ENCODE assay signal across 7 mouse cellular contexts in the genomic region with DNA sequence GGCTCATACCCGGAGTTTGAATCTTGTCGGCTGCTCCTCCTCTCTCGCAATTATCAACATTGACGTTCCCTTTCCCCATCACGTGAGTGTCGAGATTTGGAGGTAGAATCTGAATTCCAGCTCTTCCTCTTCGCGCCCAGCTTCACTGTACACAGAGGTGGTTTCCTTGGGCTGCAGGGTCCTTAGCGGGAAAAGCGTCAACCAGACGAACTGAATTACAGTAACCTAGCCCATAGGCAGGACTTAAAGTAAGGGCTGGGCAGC. TPM values are rescaled to one million over a fixed set of nuclear protein-coding genes. Genes with fewer than 3 reads are reported as not detected.
DNase-seq lines count a peak whose midpoint lies in the region; ATAC-seq and TF ChIP-seq lines count a peak whose summit lies in the region.

No protein-coding gene starts in this region.

- peak; percentile 6; the same call in 1 of the 2 replicates for ATAC-seq in lung, embryonic 15.5 days (ENCODE audit: borderline replicate concordance, extremely low read depth, low FRiP score, low TSS enrichment)
- no peak for ATAC-seq in hindbrain, postnatal 0 days

- no peak for TF ChIP-seq CTCF in cortical plate, adult 2 months (IDR thresholded peaks at IDR 0.05; ENCODE audit: extremely low read depth, insufficient read depth, low read length)
- TF ChIP-seq CTCF in hindbrain, postnatal 0 days (IDR thresholded peaks at IDR 0.05; ENCODE audit: low read depth) = no peak

- H3K9ac ChIP-seq in lung, embryonic 15.5 days = peak overlapping the region; percentile 66
- peak overlapping the region; percentile 73 for H3K9ac ChIP-seq in hindbrain, postnatal 0 days (replicated peaks; ENCODE audit: low read length)

- WGBS in lung, embryonic 15.5 days = 0% methylated on average over 11 of the region's 11 CpGs
- WGBS in hindbrain, postnatal 0 days = under 1% methylated on average over 11 of the region's 11 CpGs

- no peak for TF ChIP-seq POLR2A in cortical plate, adult 2 months (IDR thresholded peaks at IDR 0.05; ENCODE audit: extremely low read depth, insufficient read depth, low read length)
- TF ChIP-seq POLR2A in myocyte (IDR thresholded peaks at IDR 0.05; ENCODE audit: insufficient read length, low read depth) = no peak

- peaks cover 26% of the 10 kb centered on the region for H3K79me2 ChIP-seq in myocyte (ENCODE audit: control insufficient read depth, insufficient read depth)

- peak overlapping the region; percentile 85 for H3K4me2 ChIP-seq in lung, embryonic 15.5 days
- H3K4me2 ChIP-seq in hindbrain, postnatal 0 days (ENCODE audit: low read depth, low read length) = peak overlapping the region; percentile 90
- peak overlapping the region; percentile 79 for H3K4me2 ChIP-seq in myocyte (ENCODE audit: low read depth)

- peaks cover 38% of the 10 kb centered on the region for H3K36me3 ChIP-seq in lung, embryonic 15.5 days
- peaks cover 14% of the 10 kb centered on the region for H3K36me3 ChIP-seq in hindbrain, postnatal 0 days (ENCODE audit: insufficient read depth, low read length)
- H3K36me3 ChIP-seq in myocyte (ENCODE audit: control insufficient read depth, insufficient read depth) = peaks cover 13% of the 10 kb centered on the region

- peak overlapping the region; percentile 68 for H3K4me3 ChIP-seq in lung, embryonic 15.5 days
- H3K4me3 ChIP-seq in cortical plate, adult 2 months (ENCODE audit: insufficient read depth, low read length) = peak overlapping the region; percentile 88
- peak overlapping the region; percentile 82 for H3K4me3 ChIP-seq in hindbrain, postnatal 0 days (ENCODE audit: low read length)
- peak overlapping the region; percentile 66 for H3K4me3 ChIP-seq in myocyte

- no peak for DNase-seq in lung, postnatal 25 days (ENCODE audit: low spot score)
- no peak for DNase-seq in hindbrain, postnatal 0 days (ENCODE audit: low spot score)
- no peak for DNase-seq in layer of hippocampus, adult 9-10 months (ENCODE audit: low spot score)
- no peak for DNase-seq in yolk sac, embryonic 10.5 days (ENCODE audit: low spot score)

- peak overlapping the region; percentile 85 for H3K27ac ChIP-seq in lung, embryonic 15.5 days
- 0 out of 2 replicates have a peak overlapping the region, but pooled peaks have one; percentile 22 for H3K27ac ChIP-seq in cortical plate, adult 2 months (ENCODE audit: insufficient read depth, low read length)
- H3K27ac ChIP-seq in hindbrain, postnatal 0 days = peak overlapping the region; percentile 77

- H3ac ChIP-seq in myocyte (ENCODE audit: control insufficient read depth, insufficient read length) = peak overlapping the region; percentile 36

- H3K27me3 ChIP-seq in lung, embryonic 15.5 days = no peaks in the 10 kb centered on the region
- H3K27me3 ChIP-seq in hindbrain, postnatal 0 days (ENCODE audit: insufficient read depth, low read length) = no peaks in the 10 kb centered on the region
- no peaks in the 10 kb centered on the region for H3K27me3 ChIP-seq in myocyte (ENCODE audit: control insufficient read depth, insufficient read depth, insufficient read length)

- H3K4me1 ChIP-seq in lung, embryonic 15.5 days = peaks cover 15% of the 10 kb centered on the region
- peaks cover 2% of the 10 kb centered on the region for H3K4me1 ChIP-seq in cortical plate, adult 2 months (ENCODE audit: control insufficient read depth, insufficient read depth, low read length)
- H3K4me1 ChIP-seq in hindbrain, postnatal 0 days (ENCODE audit: insufficient read depth, low read length) = peaks cover 10% of the 10 kb centered on the region; the same call in 1 of the 2 replicates

- H3K9me3 ChIP-seq in lung, embryonic 15.5 days = no peaks in the 10 kb centered on the region
- no peaks in the 10 kb centered on the region for H3K9me3 ChIP-seq in hindbrain, postnatal 0 days (ENCODE audit: low read length)

TF ChIP-seq in myocyte, 11 proteins besides CTCF, POLR2A, EP300 and RAD21:
- TF ChIP-seq MYOD1 (IDR thresholded peaks at IDR 0.05; ENCODE audit: control insufficient read depth in 1 of 3, insufficient read length in 2 of 3, low read depth in 2 of 3) (no peak), REST (IDR thresholded peaks at IDR 0.05; ENCODE audit: insufficient read depth, insufficient read length) (no peak), E2F4 (IDR thresholded peaks at IDR 0.05; ENCODE audit: insufficient read depth) (no peak), MYOG (IDR thresholded peaks at IDR 0.05; ENCODE audit: control insufficient read depth in 1 of 3, insufficient read depth in 1 of 3, insufficient read length in 2 of 3, low read depth in 2 of 3) (no peak)
TF ChIP-seq in myocyte: peak in this region for 0.

RNA-seq across cellular contexts. Expression of a gene that starts 0.4 kb away (rescaled TPM):
- polyA plus RNA-seq in lung, embryonic 15.5 days (2015; fragmentation: Nextera tagmentation; extraction: Ambion mirVana) = 34.7 and 36.0 TPM in 2 replicates
- polyA plus RNA-seq in cortical plate, adult 2 months (2012; rRNA removed) = 15.2 and 16.3 TPM in 2 replicates
- 11.3 and 13.9 TPM in 2 replicates for total RNA-seq in hindbrain, postnatal 0 days (2014; rRNA removed)
- 19.2 and 20.7 TPM in 2 replicates for polyA plus RNA-seq in hindbrain, postnatal 0 days (2015; fragmentation: Nextera tagmentation; extraction: Ambion mirVana)
- 9.0 TPM for polyA plus RNA-seq in myocyte (2012; fragmentation: generic; extraction: Trizol)

RNA-seq across cellular contexts. Expression of a gene that starts 0.5 kb away (rescaled TPM):
- polyA plus RNA-seq in lung, embryonic 15.5 days (2015; fragmentation: Nextera tagmentation; extraction: Ambion mirVana) = 20.3 and 23.3 TPM in 2 replicates
- polyA plus RNA-seq in cortical plate, adult 2 months (2012; rRNA removed) = 9.7 and 10.9 TPM in 2 replicates
- 10.1 and 18.0 TPM in 2 replicates for total RNA-seq in hindbrain, postnatal 0 days (2014; rRNA removed)
- polyA plus RNA-seq in hindbrain, postnatal 0 days (2015; fragmentation: Nextera tagmentation; extraction: Ambion mirVana) = 8.2 and 10.3 TPM in 2 replicates
- 13.8 TPM for polyA plus RNA-seq in myocyte (2012; fragmentation: generic; extraction: Trizol)

RNA-seq across cellular contexts. Expression of a gene that starts 14.8 kb away (rescaled TPM):
- 1.6 and 2.1 TPM in 2 replicates for polyA plus RNA-seq in lung, embryonic 15.5 days (2015; fragmentation: Nextera tagmentation; extraction: Ambion mirVana)
- polyA plus RNA-seq in cortical plate, adult 2 months (2012; rRNA removed) = 15.5 and 15.6 TPM in 2 replicates
- 3.3 and 8.3 TPM in 2 replicates for total RNA-seq in hindbrain, postnatal 0 days (2014; rRNA removed)
- polyA plus RNA-seq in hindbrain, postnatal 0 days (2015; fragmentation: Nextera tagmentation; extraction: Ambion mirVana) = 13.5 and 14.0 TPM in 2 replicates
- 0.06 TPM for polyA plus RNA-seq in myocyte (2012; fragmentation: generic; extraction: Trizol)

Comparison
In these comparisons a context has a peak if more than half of its experiments do, and no peak if none do; other contexts are left out.
1. H3K27ac ChIP-seq: peak in every context shown above with its lines; median percentile 85 in lung, embryonic 15.5 days; 77 in hindbrain, postnatal 0 days; 22 in cortical plate, adult 2 months.